Mouse (Mus musculus) stomach, postnatal 0 days (tissue): ENCODE measurements around the gene Pif1.

ENCODE experiments used
- CTCF ChIP-seq: IDR thresholded peaks from 2 replicates; pipeline ENCODE4 v1.5.1; 2016; ENCODE audit warnings: antibody characterized with exemption, low read depth, mild to moderate bottlenecking, moderate library complexity
- EP300 ChIP-seq: optimal IDR thresholded peaks from 2 replicates; pipeline ENCODE3; 2016; ENCODE audit warnings: antibody characterized with exemption

- TF ChIP-seq CTCF: no peak
- TF ChIP-seq EP300: no peak
These were observed 28.2 kb upstream of the Pif1 start for GRCm38 (mm10) chr9:65558806-65559205.
